ENCODE assay signal across 12 mouse cellular contexts in the genomic region with DNA sequence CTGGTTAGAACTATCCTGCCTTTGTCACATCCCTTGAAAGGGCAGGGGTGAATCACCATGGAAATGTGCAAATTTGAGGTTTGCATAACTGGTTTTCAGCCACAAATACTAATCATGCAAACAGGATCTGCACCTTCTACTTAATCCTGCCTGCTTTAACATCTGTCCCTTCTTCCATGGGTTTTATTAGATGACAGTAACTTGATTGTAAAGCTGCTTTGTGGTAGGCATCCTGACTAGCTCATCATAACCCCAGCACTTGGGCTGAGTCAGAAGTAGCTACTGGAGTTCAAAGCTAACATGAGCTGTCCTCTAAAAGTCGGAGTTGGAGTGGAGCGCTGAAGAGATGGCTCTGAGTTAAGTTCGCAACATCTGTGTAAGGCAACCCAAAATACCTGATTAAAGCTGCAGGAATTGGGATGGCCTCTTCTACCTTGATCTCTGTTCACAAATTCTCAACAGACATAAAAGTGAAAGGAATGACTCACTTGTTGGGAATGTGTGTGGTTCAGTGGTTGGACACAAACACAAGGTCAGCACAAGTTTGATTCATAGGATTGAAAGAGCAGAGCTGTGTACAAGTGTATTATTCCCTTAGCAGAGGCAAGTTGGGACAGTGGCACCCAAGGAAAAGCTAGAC. TPM values are rescaled to one million over a fixed set of nuclear protein-coding genes. Genes with fewer than 3 reads are reported as not detected.
DNase-seq lines count a peak whose midpoint lies in the region; ATAC-seq and TF ChIP-seq lines count a peak whose summit lies in the region.
"Had no signal": no experiment of that assay in that cellular context is flagged by ENCODE, and none has a peak within 500 bp of the region (broad histone marks: within the 10 kb centered on the region; RNA-seq: fewer than 3 reads in every experiment).

No protein-coding gene starts in this region.

- H3K27ac ChIP-seq in intestine, embryonic 16.5 days (ENCODE audit: low read length) = peak overlapping the region; percentile 41; the same call in 1 of the 2 replicates
- no peak overlapping the region for H3K27ac ChIP-seq in intestine, embryonic 15.5 days
- H3K27ac ChIP-seq in liver, embryonic 15.5 days (replicated peaks) = peak overlapping the region; percentile 89
- H3K27ac ChIP-seq in midbrain, embryonic 15.5 days = no peak overlapping the region
- H3K27ac ChIP-seq: embryonic facial prominence, embryonic 12.5 days had no signal

- WGBS in intestine, embryonic 16.5 days = 88% methylated on average over 3 of the region's 3 CpGs
- 87% methylated on average over 3 of the region's 3 CpGs for WGBS in intestine, embryonic 15.5 days
- 79% methylated on average over 3 of the region's 3 CpGs for WGBS in liver, embryonic 15.5 days (ENCODE audit: insufficient replicate concordance)
- WGBS in midbrain, embryonic 15.5 days = 92% methylated on average over 3 of the region's 3 CpGs

- no peaks in the 10 kb centered on the region for H3K27me3 ChIP-seq in intestine, embryonic 16.5 days (replicated peaks; ENCODE audit: control insufficient read depth, insufficient read depth, low read length)
- no peaks in the 10 kb centered on the region for H3K27me3 ChIP-seq in intestine, embryonic 15.5 days (replicated peaks)
- no peaks in the 10 kb centered on the region for H3K27me3 ChIP-seq in Patski
- H3K27me3 ChIP-seq in liver, embryonic 15.5 days = no peaks in the 10 kb centered on the region
- no peaks in the 10 kb centered on the region for H3K27me3 ChIP-seq in midbrain, embryonic 15.5 days (replicated peaks)
- H3K27me3 ChIP-seq: embryonic facial prominence, embryonic 12.5 days had no signal

- DNase-seq in CD4-positive helper T cell, adult 2 months (ENCODE audit: low read depth, low spot score) = peak; percentile 62
- DNase-seq in Patski (ENCODE audit: low read depth, low spot score) = no peak
- DNase-seq in right cerebral cortex, postnatal 4 days = no peak
- DNase-seq in layer of hippocampus, adult 11-12 months (ENCODE audit: low spot score) = no peak
- DNase-seq: gastrocnemius, postnatal 10 days; retina, postnatal 1 day; thymus, postnatal 36 days had no signal

- H3K4me2 ChIP-seq in intestine, embryonic 16.5 days (ENCODE audit: low read depth, low read length) = no peak overlapping the region
- no peak overlapping the region for H3K4me2 ChIP-seq in intestine, embryonic 15.5 days (replicated peaks)
- peak overlapping the region; percentile 77 for H3K4me2 ChIP-seq in liver, embryonic 15.5 days
- no peak overlapping the region for H3K4me2 ChIP-seq in midbrain, embryonic 15.5 days
- H3K4me2 ChIP-seq: embryonic facial prominence, embryonic 12.5 days had no signal

- ATAC-seq in intestine, embryonic 16.5 days = no peak
- no peak for ATAC-seq in intestine, embryonic 15.5 days
- ATAC-seq in Patski = peak; percentile 23
- ATAC-seq in liver, embryonic 15.5 days (ENCODE audit: insufficient read depth) = no peak
- ATAC-seq in midbrain, embryonic 15.5 days (replicated peaks) = no peak

- TF ChIP-seq CTCF in Patski (IDR thresholded peaks at IDR 0.05) = no peak

- peaks cover 64% of the 10 kb centered on the region for H3K4me1 ChIP-seq in intestine, embryonic 16.5 days (ENCODE audit: control insufficient read depth, insufficient read depth, low read length)
- peaks cover 58% of the 10 kb centered on the region for H3K4me1 ChIP-seq in intestine, embryonic 15.5 days (replicated peaks)
- peaks cover 88% of the 10 kb centered on the region for H3K4me1 ChIP-seq in liver, embryonic 15.5 days (replicated peaks)
- peaks cover 47% of the 10 kb centered on the region for H3K4me1 ChIP-seq in midbrain, embryonic 15.5 days

- peaks cover 2% of the 10 kb centered on the region for H3K36me3 ChIP-seq in intestine, embryonic 16.5 days (ENCODE audit: control insufficient read depth, insufficient read depth, low read length)
- peaks cover 8% of the 10 kb centered on the region; the same call in 1 of the 2 replicates for H3K36me3 ChIP-seq in intestine, embryonic 15.5 days
- H3K36me3 ChIP-seq in liver, embryonic 15.5 days (replicated peaks) = peaks cover 77% of the 10 kb centered on the region
- no peaks in the 10 kb centered on the region; the same call in 1 of the 2 replicates for H3K36me3 ChIP-seq in midbrain, embryonic 15.5 days (replicated peaks)

- POLR2A ChIA-PET in Patski (lab: Charles Lee) = interaction anchor here (0.8 to 12.3 kb wide), 9 partner anchors 8 to 38 kb away, joined by 3 to 109 read pairs (median 5); partner anchors contain the start of gene Adamtsl4

- in situ Hi-C loops in Patski (cut with MboI; ENCODE audit: low pct_unique_long_range_greater_than_20kb) = loop anchor here (10.0 kb wide), 1 partner anchor 501 kb away; the partner anchor contains the start of gene Mtmr11

- no peaks in the 10 kb centered on the region for H3K9me3 ChIP-seq in intestine, embryonic 16.5 days (ENCODE audit: control insufficient read depth, low read length)
- H3K9me3 ChIP-seq in intestine, embryonic 15.5 days = no peaks in the 10 kb centered on the region
- H3K9me3 ChIP-seq in liver, embryonic 15.5 days (replicated peaks) = no peaks in the 10 kb centered on the region
- H3K9me3 ChIP-seq in midbrain, embryonic 15.5 days = no peaks in the 10 kb centered on the region
- H3K9me3 ChIP-seq: embryonic facial prominence, embryonic 12.5 days had no signal

- H3K4me3 ChIP-seq in intestine, embryonic 16.5 days (ENCODE audit: low read length) = no peak overlapping the region
- no peak overlapping the region for H3K4me3 ChIP-seq in intestine, embryonic 15.5 days (replicated peaks)
- H3K4me3 ChIP-seq in liver, embryonic 15.5 days (replicated peaks) = peak overlapping the region; percentile 9; the same call in 1 of the 2 replicates
- H3K4me3 ChIP-seq in midbrain, embryonic 15.5 days = no peak overlapping the region
- H3K4me3 ChIP-seq: embryonic facial prominence, embryonic 12.5 days had no signal

- CTCF ChIA-PET in Patski (lab: Charles Lee) = interaction anchor here (0.9 to 4.4 kb wide), 7 partner anchors 8 to 145 kb away, joined by 3 to 42 read pairs (median 3); partner anchors contain the start of gene Adamtsl4

- H3K9ac ChIP-seq in intestine, embryonic 16.5 days (ENCODE audit: low read depth, low read length) = no peak overlapping the region; the same call in 1 of the 2 replicates
- no peak overlapping the region for H3K9ac ChIP-seq in intestine, embryonic 15.5 days
- peak overlapping the region; percentile 12 for H3K9ac ChIP-seq in liver, embryonic 15.5 days
- H3K9ac ChIP-seq in midbrain, embryonic 15.5 days = no peak overlapping the region
- H3K9ac ChIP-seq: embryonic facial prominence, embryonic 12.5 days had no signal

RNA-seq across cellular contexts. Expression of gene Mcl1, which starts 5.5 kb away (rescaled TPM):
- polyA plus RNA-seq in intestine, embryonic 16.5 days (2015; fragmentation: Nextera tagmentation; extraction: Ambion mirVana) = 14.7 and 17.0 TPM in 2 replicates
- 50.5 and 52.3 TPM in 2 replicates for polyA plus RNA-seq in intestine, embryonic 15.5 days (2015; fragmentation: Nextera tagmentation; extraction: Ambion mirVana)
- polyA plus RNA-seq in Patski (2021) = 169 TPM
- 34.8 and 39.0 TPM in 2 replicates for polyA plus RNA-seq in liver, embryonic 15.5 days (2015; fragmentation: Nextera tagmentation; extraction: Ambion mirVana)
- polyA plus RNA-seq in midbrain, embryonic 15.5 days (2015; fragmentation: Nextera tagmentation; extraction: Ambion mirVana) = 47.8 and 47.9 TPM in 2 replicates

RNA-seq across cellular contexts. Expression of gene Adamtsl4, which starts 23.6 kb away (rescaled TPM):
- 2.5 and 3.2 TPM in 2 replicates for polyA plus RNA-seq in intestine, embryonic 16.5 days (2015; fragmentation: Nextera tagmentation; extraction: Ambion mirVana)
- 2.3 and 3.0 TPM in 2 replicates for polyA plus RNA-seq in intestine, embryonic 15.5 days (2015; fragmentation: Nextera tagmentation; extraction: Ambion mirVana)
- 39.5 TPM for polyA plus RNA-seq in Patski (2021)
- polyA plus RNA-seq in liver, embryonic 15.5 days (2015; fragmentation: Nextera tagmentation; extraction: Ambion mirVana) = 0.79 and 1.0 TPM in 2 replicates
- 1.0 TPM in 2 replicates for polyA plus RNA-seq in midbrain, embryonic 15.5 days (2015; fragmentation: Nextera tagmentation; extraction: Ambion mirVana)

RNA-seq across cellular contexts. Expression of gene Ensa, which starts 39.3 kb away (rescaled TPM):
- polyA plus RNA-seq in intestine, embryonic 16.5 days (2015; fragmentation: Nextera tagmentation; extraction: Ambion mirVana) = 67.3 and 69.9 TPM in 2 replicates
- polyA plus RNA-seq in intestine, embryonic 15.5 days (2015; fragmentation: Nextera tagmentation; extraction: Ambion mirVana) = 65.1 and 69.0 TPM in 2 replicates
- polyA plus RNA-seq in Patski (2021) = 142 TPM
- 32.7 and 35.9 TPM in 2 replicates for polyA plus RNA-seq in liver, embryonic 15.5 days (2015; fragmentation: Nextera tagmentation; extraction: Ambion mirVana)
- 123 and 133 TPM in 2 replicates for polyA plus RNA-seq in midbrain, embryonic 15.5 days (2015; fragmentation: Nextera tagmentation; extraction: Ambion mirVana)

Comparison
In these comparisons a context has a peak if more than half of its experiments do, and no peak if none do; other contexts are left out.
1. H3K27ac ChIP-seq: peak in intestine, embryonic 16.5 days (single experiment) and liver, embryonic 15.5 days (single experiment); none in intestine, embryonic 15.5 days (single experiment) and midbrain, embryonic 15.5 days (single experiment).